Mouse (Mus musculus) liver, adult 2 months (tissue): Measurements from ENCODE around the gene Plvap.

Experiments
- CTCF ChIP-seq: fragments of 200-500 bp; IDR thresholded peaks from 2 replicates; pipeline ENCODE4 v1.5.1; 2011; ENCODE audit warnings: low read depth, low read length, control low read depth
- POLR2A ChIP-seq: fragments of 200-500 bp; IDR thresholded peaks from 2 replicates; pipeline ENCODE4 v1.6.1; 2011; ENCODE audit warnings: low read length, control low read depth; ENCODE audit not compliant: insufficient read depth; ENCODE audit errors: extremely low read depth

- no peak for TF ChIP-seq CTCF
- no peak for TF ChIP-seq POLR2A
Observed at GRCm38 (mm10) chr8:71525226-71526050, 13.9 kb upstream of the Plvap start, which contains the start of gene Ccdc194.
